Mouse (Mus musculus): ENCODE measurements around the gene Slitrk5. TPM values are rescaled to one million over a fixed set of nuclear protein-coding genes. Genes with fewer than 3 reads are reported as not detected.
"Not testable (repeated sequence)": the region's sequence is repeated elsewhere in the genome, so short reads cannot be mapped to it uniquely, and the experiment has no call there.

The Slitrk5 gene
- 24.3 and 29.7 TPM in 2 replicates for polyA plus RNA-seq (2016; fragmentation: Nextera tagmentation; extraction: Ambion mirVana)

- Histone ChIP-seq H3K9me3 (no peaks in the 10 kb centered on the region), H3K4me1 (peaks cover 11% of the 10 kb centered on the region), H3K4me2 (replicated peaks) (peak within 1 kb of the TSS; percentile 66), H3K27ac (replicated peaks) (peak within 1 kb of the TSS; percentile 97), H3K9ac (replicated peaks) (peak within 1 kb of the TSS; percentile 91), H3K27me3 (peaks cover 10% of the 10 kb centered on the region), H3K4me3 (peak within 1 kb of the TSS; percentile 73), H3K36me3 (no peaks in the 10 kb centered on the region)
- peak; percentile 65 for ATAC-seq (ENCODE audit: low FRiP score, low read depth)
- WGBS, result 0% methylated on average over 22 of the region's 22 CpGs
These were observed at the start of gene Slitrk5 for GRCm38 (mm10) chr14:111674664-111675147. Gene Slitrk5, plus strand, starts transcription at chr14:111675097.

GRCm38 (mm10) chr14:111672942-111673341, 2.0 kb upstream of the Slitrk5 start:
- Histone ChIP-seq H3K4me1 (peaks cover 9% of the 10 kb centered on the region), H3K4me2 (replicated peaks) (no peak overlapping the region), H3K36me3 (no peaks in the 10 kb centered on the region), H3K9ac (replicated peaks) (no peak overlapping the region), H3K4me3 (no peak overlapping the region), H3K27ac (replicated peaks) (no peak overlapping the region), H3K9me3 (no peaks in the 10 kb centered on the region), H3K27me3 (no peaks in the 10 kb centered on the region)
- WGBS, result 46% methylated on average over 1 of the region's 1 CpGs
- ATAC-seq (ENCODE audit: low FRiP score, low read depth), result no peak

GRCm38 (mm10) chr14:111675211-111676165, 591 bp downstream of the Slitrk5 start:
- WGBS, result 0% methylated on average over 76 of the region's 94 CpGs
- H3K4me1 ChIP-seq, result peaks cover 13% of the 10 kb centered on the region
- no peaks in the 10 kb centered on the region for H3K9me3 ChIP-seq
- H3K36me3 ChIP-seq, result no peaks in the 10 kb centered on the region
- H3K4me3 ChIP-seq, result peak overlapping the region; percentile 73
- peaks cover 18% of the 10 kb centered on the region for H3K27me3 ChIP-seq
- peak; percentile 83 for ATAC-seq (ENCODE audit: low FRiP score, low read depth)
- H3K9ac ChIP-seq (replicated peaks), result peak overlapping the region; percentile 91
- peak overlapping the region; percentile 66 for H3K4me2 ChIP-seq (replicated peaks)
- H3K27ac ChIP-seq (replicated peaks), result peak overlapping the region; percentile 97

- ATAC-seq (ENCODE audit: low FRiP score, low read depth), result peak; percentile 61
- peak overlapping the region; percentile 66 for H3K4me2 ChIP-seq (replicated peaks)
- no peaks in the 10 kb centered on the region for H3K36me3 ChIP-seq
- WGBS, result under 1% methylated on average over 19 of the region's 19 CpGs
- H3K27me3 ChIP-seq, result peaks cover 23% of the 10 kb centered on the region
- H3K4me3 ChIP-seq, result peak overlapping the region; percentile 73
- H3K9me3 ChIP-seq, result no peaks in the 10 kb centered on the region
- H3K9ac ChIP-seq (replicated peaks), result peak overlapping the region; percentile 91
- H3K4me1 ChIP-seq, result peaks cover 20% of the 10 kb centered on the region
- peak overlapping the region; percentile 97 for H3K27ac ChIP-seq (replicated peaks)
These were observed 1.3 kb downstream of the Slitrk5 start for GRCm38 (mm10) chr14:111676166-111676581.

GRCm38 (mm10) chr14:111676851-111677291, 2.0 kb downstream of the Slitrk5 start:
- Histone ChIP-seq H3K4me2 (replicated peaks) (peak overlapping the region; percentile 66), H3K27me3 (peaks cover 23% of the 10 kb centered on the region), H3K4me3 (peak overlapping the region; percentile 73), H3K9me3 (no peaks in the 10 kb centered on the region), H3K4me1 (peaks cover 26% of the 10 kb centered on the region), H3K36me3 (no peaks in the 10 kb centered on the region), H3K27ac (replicated peaks) (peak overlapping the region; percentile 97; the same call in 1 of the 2 replicates), H3K9ac (replicated peaks) (peak overlapping the region; percentile 91)
- peak; percentile 8; the same call in 1 of the 2 replicates for ATAC-seq (ENCODE audit: low FRiP score, low read depth)
- WGBS, result 0% methylated on average over 18 of the region's 18 CpGs

GRCm38 (mm10) chr14:111677361-111678070, 2.6 kb downstream of the Slitrk5 start:
- ATAC-seq (ENCODE audit: low FRiP score, low read depth), result no peak
- no peak overlapping the region; the same call in 1 of the 2 replicates for H3K27ac ChIP-seq (replicated peaks)
- no peaks in the 10 kb centered on the region for H3K36me3 ChIP-seq
- H3K9me3 ChIP-seq, result no peaks in the 10 kb centered on the region
- peaks cover 23% of the 10 kb centered on the region for H3K27me3 ChIP-seq
- peak overlapping the region; percentile 66 for H3K4me2 ChIP-seq (replicated peaks)
- peak overlapping the region; percentile 73 for H3K4me3 ChIP-seq
- WGBS, result 4% methylated on average over 17 of the region's 17 CpGs
- peaks cover 28% of the 10 kb centered on the region for H3K4me1 ChIP-seq
- peak overlapping the region; percentile 91 for H3K9ac ChIP-seq (replicated peaks)

- H3K4me2 ChIP-seq (replicated peaks), result no peak overlapping the region
- no peak overlapping the region for H3K27ac ChIP-seq (replicated peaks)
- peaks cover 23% of the 10 kb centered on the region for H3K27me3 ChIP-seq
- H3K9me3 ChIP-seq, result no peaks in the 10 kb centered on the region
- no peaks in the 10 kb centered on the region for H3K36me3 ChIP-seq
- no peak for ATAC-seq (ENCODE audit: low FRiP score, low read depth)
- no peak overlapping the region for H3K4me3 ChIP-seq
- no peak overlapping the region for H3K9ac ChIP-seq (replicated peaks)
- 70% methylated on average over 8 of the region's 8 CpGs for WGBS
- H3K4me1 ChIP-seq, result peaks cover 28% of the 10 kb centered on the region
These were observed 5.4 kb downstream of the Slitrk5 start for GRCm38 (mm10) chr14:111680271-111680670.

GRCm38 (mm10) chr14:111681092-111681708, 6.3 kb downstream of the Slitrk5 start:
- peaks cover 28% of the 10 kb centered on the region for H3K4me1 ChIP-seq
- H3K27ac ChIP-seq (replicated peaks), result no peak overlapping the region
- WGBS, result 2% methylated on average over 38 of the region's 38 CpGs
- H3K9ac ChIP-seq (replicated peaks), result peak overlapping the region; percentile 53
- no peaks in the 10 kb centered on the region for H3K9me3 ChIP-seq
- H3K4me2 ChIP-seq (replicated peaks), result peak overlapping the region; percentile 78
- peaks cover 23% of the 10 kb centered on the region for H3K27me3 ChIP-seq
- H3K36me3 ChIP-seq, result no peaks in the 10 kb centered on the region
- peak overlapping the region; percentile 49 for H3K4me3 ChIP-seq
- peak; percentile 65 for ATAC-seq (ENCODE audit: low FRiP score, low read depth)

GRCm38 (mm10) chr14:111681773-111682172, 6.9 kb downstream of the Slitrk5 start:
- 18% methylated on average over 13 of the region's 13 CpGs for WGBS

GRCm38 (mm10) chr14:111683543-111683942, 8.6 kb downstream of the Slitrk5 start:
- Histone ChIP-seq H3K27me3 (peaks cover 23% of the 10 kb centered on the region), H3K9me3 (no peaks in the 10 kb centered on the region), H3K27ac (replicated peaks) (no peak overlapping the region), H3K4me2 (replicated peaks) (no peak overlapping the region), H3K36me3 (no peaks in the 10 kb centered on the region), H3K4me3 (no peak overlapping the region), H3K9ac (replicated peaks) (no peak overlapping the region), H3K4me1 (peaks cover 16% of the 10 kb centered on the region)
- 77% methylated on average over 4 of the region's 4 CpGs for WGBS
- ATAC-seq (ENCODE audit: low FRiP score, low read depth), result no peak

More at GRCm38 (mm10) chr14:111681773-111682172, 6.9 kb downstream of the Slitrk5 start:
- Histone ChIP-seq H3K4me1 (peaks cover 28% of the 10 kb centered on the region), H3K27ac (replicated peaks) (no peak overlapping the region), H3K4me2 (replicated peaks) (peak overlapping the region; percentile 78), H3K9ac (replicated peaks) (peak overlapping the region; percentile 53; the same call in 1 of the 2 replicates), H3K4me3 (peak overlapping the region; percentile 49), H3K36me3 (no peaks in the 10 kb centered on the region), H3K27me3 (peaks cover 23% of the 10 kb centered on the region), H3K9me3 (no peaks in the 10 kb centered on the region)
- no peak for ATAC-seq (ENCODE audit: low FRiP score, low read depth)

- not testable (repeated sequence) for H3K36me3 ChIP-seq; H3K27me3 ChIP-seq; H3K4me2 ChIP-seq (replicated peaks); H3K27ac ChIP-seq (replicated peaks); H3K9ac ChIP-seq (replicated peaks); H3K4me1 ChIP-seq; ATAC-seq (ENCODE audit: low FRiP score, low read depth); H3K9me3 ChIP-seq; H3K4me3 ChIP-seq
- 76% methylated on average over 1 of the region's 1 CpGs for WGBS
These were observed 15.2 kb downstream of the Slitrk5 start for GRCm38 (mm10) chr14:111690139-111690538.
